Mouse (Mus musculus) megakaryocyte-erythroid progenitor cell, adult 5-6 weeks (primary cell): Measurements from ENCODE around the gene Tomt. TPM values are rescaled to one million over a fixed set of nuclear protein-coding genes. Genes with fewer than 3 reads are reported as not detected.
"Not testable (repeated sequence)": the region's sequence is repeated elsewhere in the genome, so short reads cannot be mapped to it uniquely, and the experiment has no call there.

Source experiments
- ATAC-seq: replicated peaks from 2 replicates; pipeline ENCODE4 v1.8.0; 2016; ENCODE audit warnings: mild to moderate bottlenecking, inconsistent platforms; ENCODE audit not compliant: severe bottlenecking, poor library complexity, low FRiP score, low TSS enrichment
- total RNA-seq, 2 experiments: library from RNA; stranded (forward) in 1 of 2; stranded (reverse) in 1 of 2; fragments of 200-1000, 215-1000 nt in 1 of 2; fragments of >200 nt in 1 of 2; fragmentation: Nextera tagmentation in 1 of 2; gene quantifications; 2 replicates each; pipeline ENCODE4 v1.2.3; 2014 to 2017

Tomt gene
- total RNA-seq (2014; fragmentation: Nextera tagmentation) (0.12 TPM in 1 of 2 replicates, not detected in the other), total RNA-seq (2017) (0.23 TPM in 1 of 2 replicates, not detected in the other)

GRCm38 (mm10) chr7:101906287-101906681, at the start of gene Tomt:
Tomt (minus strand) TSS chr7:101906359.
- ATAC-seq: no peak

- ATAC-seq: no peak
Measured at GRCm38 (mm10) chr7:101955862-101956261, 49.7 kb upstream of the Tomt start.

- ATAC-seq: no peak
Measured at GRCm38 (mm10) chr7:101955276-101955675, 49.1 kb upstream of the Tomt start.

- no peak for ATAC-seq
Measured at GRCm38 (mm10) chr7:101954163-101954562, 48.0 kb upstream of the Tomt start.

- ATAC-seq: peak; percentile 70
Measured at GRCm38 (mm10) chr7:101952098-101952497, 45.9 kb upstream of the Tomt start.

- no peak for ATAC-seq
Measured at GRCm38 (mm10) chr7:101951648-101952047, 45.5 kb upstream of the Tomt start.

- not testable (repeated sequence) for ATAC-seq
Measured at GRCm38 (mm10) chr7:101949008-101949407, 42.8 kb upstream of the Tomt start.

GRCm38 (mm10) chr7:101939758-101940157, 33.6 kb upstream of the Tomt start:
- no peak for ATAC-seq

GRCm38 (mm10) chr7:101938348-101938747, 32.2 kb upstream of the Tomt start:
- no peak for ATAC-seq

GRCm38 (mm10) chr7:101937569-101937968, 31.4 kb upstream of the Tomt start:
- ATAC-seq: no peak

- ATAC-seq: no peak
Measured at GRCm38 (mm10) chr7:101936996-101937395, 30.8 kb upstream of the Tomt start.

GRCm38 (mm10) chr7:101935957-101936356, 29.8 kb upstream of the Tomt start:
- ATAC-seq: no peak

GRCm38 (mm10) chr7:101933751-101934240, 27.6 kb upstream of the Tomt start, which contains the start of the genes Lrrc51 and Numa1:
Lrrc51 (minus strand) TSS chr7:101933895.
Numa1 (plus strand) TSS chr7:101934111.
- ATAC-seq: peak; percentile 99

GRCm38 (mm10) chr7:101933300-101933699, 27.1 kb upstream of the Tomt start:
- peak; percentile 41 for ATAC-seq

- no peak for ATAC-seq
Measured at GRCm38 (mm10) chr7:101932551-101932950, 26.4 kb upstream of the Tomt start.

GRCm38 (mm10) chr7:101928093-101928492, 21.9 kb upstream of the Tomt start:
- no peak for ATAC-seq

- not testable (repeated sequence) for ATAC-seq
Measured at GRCm38 (mm10) chr7:101925892-101926291, 19.7 kb upstream of the Tomt start.

GRCm38 (mm10) chr7:101918071-101918470, 11.9 kb upstream of the Tomt start:
- ATAC-seq: peak; percentile 90

GRCm38 (mm10) chr7:101911982-101912381, 5.8 kb upstream of the Tomt start:
- ATAC-seq: no peak

- no peak for ATAC-seq
Measured at GRCm38 (mm10) chr7:101910138-101910537, 4.0 kb upstream of the Tomt start.

- no peak for ATAC-seq
Measured at GRCm38 (mm10) chr7:101908367-101908766, 2.2 kb upstream of the Tomt start.

- no peak for ATAC-seq
Measured at GRCm38 (mm10) chr7:101906696-101907095, 537 bp upstream of the Tomt start.
